Mouse (Mus musculus): ENCODE data around the gene Plekho1.

GRCm38 (mm10) chr3:95977079-95977478, 18.7 kb downstream of the Plekho1 start:
- no peak for TF ChIP-seq CTCF (IDR thresholded peaks at IDR 0.05; ENCODE audit: low read depth, low read length)
- no peak for TF ChIP-seq POLR2A (IDR thresholded peaks at IDR 0.05; ENCODE audit: borderline replicate concordance, low read depth, low read length)

Measured in bone marrow macrophage, adult 2 months (primary cell).